Mouse (Mus musculus): ENCODE data around the gene Chd1. TPM values are rescaled to one million over a fixed set of nuclear protein-coding genes. Genes with fewer than 3 reads are reported as not detected.
A peak's percentile ranks its signal among the peaks of the same experiment; 100 is the strongest.

Gene Chd1
- total and polyA plus RNA-seq, 2 experiments = 2.5 to 17.2 TPM

- WGBS = 86% methylated on average over 8 of the region's 8 CpGs
- no peaks in the 10 kb centered on the region for H3K4me1 ChIP-seq (ENCODE audit: control insufficient read depth, insufficient read depth, low read length)
Observed at GRCm38 (mm10) chr17:15790716-15791115, 85.9 kb downstream of the Chd1 start.

GRCm38 (mm10) chr17:15799195-15799793 is 94.5 kb downstream of the Chd1 start:
- Histone ChIP-seq H3K4me3 (ENCODE audit: insufficient read depth, low read depth, low read length) (no peak overlapping the region), H3K27me3 (ENCODE audit: control insufficient read depth, insufficient read depth, low read length) (no peaks in the 10 kb centered on the region), H3K9ac (ENCODE audit: low read depth, low read length) (no peak overlapping the region), H3K27ac (replicated peaks; ENCODE audit: insufficient read depth, low read depth, low read length) (no peak overlapping the region), H3K79me2 (ENCODE audit: control insufficient read depth, insufficient read depth, low read length) (no peaks in the 10 kb centered on the region), H3K36me3 (ENCODE audit: control insufficient read depth, insufficient read depth, low read length) (no peaks in the 10 kb centered on the region), H3K4me1 (ENCODE audit: control insufficient read depth, insufficient read depth, low read length) (no peaks in the 10 kb centered on the region)
- TF ChIP-seq CTCF (IDR thresholded peaks at IDR 0.05; ENCODE audit: low read depth, low read length) (no peak), POLR2A (IDR thresholded peaks at IDR 0.05; ENCODE audit: extremely low read depth, insufficient read depth, low read length) (no peak)
- WGBS = 82% methylated on average over 3 of the region's 3 CpGs
- DNase-seq (ENCODE audit: extremely low read depth, low read depth, low spot score) = no peak

More at GRCm38 (mm10) chr17:15790716-15791115, 85.9 kb downstream of the Chd1 start:
- DNase-seq (ENCODE audit: extremely low read depth, low read depth, low spot score) = no peak
- no peaks in the 10 kb centered on the region for H3K36me3 ChIP-seq (ENCODE audit: control insufficient read depth, insufficient read depth, low read length)
- no peaks in the 10 kb centered on the region for H3K79me2 ChIP-seq (ENCODE audit: control insufficient read depth, insufficient read depth, low read length)
- H3K4me3 ChIP-seq (ENCODE audit: insufficient read depth, low read depth, low read length) = no peak overlapping the region
- H3K9ac ChIP-seq (ENCODE audit: low read depth, low read length) = no peak overlapping the region
- H3K27me3 ChIP-seq (ENCODE audit: control insufficient read depth, insufficient read depth, low read length) = peaks cover 3% of the 10 kb centered on the region; the same call in 1 of the 2 replicates
- H3K27ac ChIP-seq (replicated peaks; ENCODE audit: insufficient read depth, low read depth, low read length) = no peak overlapping the region
- TF ChIP-seq CTCF (IDR thresholded peaks at IDR 0.05; ENCODE audit: low read depth, low read length) (no peak), POLR2A (IDR thresholded peaks at IDR 0.05; ENCODE audit: extremely low read depth, insufficient read depth, low read length) (no peak)

DNA sequence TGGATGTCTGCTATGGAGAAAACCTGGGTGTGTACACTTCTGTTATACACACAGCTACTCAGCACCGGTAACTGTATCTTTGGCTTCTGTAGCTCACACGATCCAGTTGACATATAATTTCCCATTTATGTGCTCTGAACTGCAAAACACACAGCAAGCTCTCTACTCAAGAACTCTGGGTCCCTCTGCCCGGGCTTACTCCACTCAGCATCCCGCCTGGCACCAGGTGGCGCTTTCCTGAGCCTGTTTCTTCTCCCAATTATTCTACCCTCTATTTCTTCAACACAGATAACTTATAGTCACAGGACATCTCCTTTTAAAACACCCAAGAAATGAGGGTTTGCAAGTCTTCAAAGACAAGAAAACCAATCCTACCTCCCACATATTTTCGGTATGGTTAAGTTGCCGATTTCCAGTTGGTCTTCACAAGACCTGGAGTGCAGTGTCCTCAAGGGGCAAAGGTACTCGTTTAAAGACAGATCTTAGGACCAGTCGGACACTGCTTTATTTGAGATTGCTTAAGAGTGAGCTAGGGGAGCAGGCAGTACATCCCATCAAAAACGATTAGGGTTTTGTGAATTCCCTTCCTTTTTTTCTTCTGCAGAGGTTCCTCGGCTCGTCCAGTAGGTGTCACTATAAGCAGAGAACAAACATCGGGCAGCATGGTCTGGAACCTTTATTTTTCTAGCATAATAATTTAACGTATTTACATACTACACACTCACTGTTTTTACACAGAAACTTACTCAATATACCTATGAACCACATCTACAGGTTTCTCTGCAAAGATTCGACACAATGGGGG is 99.4 kb downstream of the Chd1 start:
- Histone ChIP-seq H3K4me1 (ENCODE audit: control insufficient read depth, insufficient read depth, low read length) (peaks cover 1% of the 10 kb centered on the region; the same call in 1 of the 2 replicates), H3K4me3 (ENCODE audit: insufficient read depth, low read depth, low read length) (no peak overlapping the region), H3K27me3 (ENCODE audit: control insufficient read depth, insufficient read depth, low read length) (no peaks in the 10 kb centered on the region), H3K36me3 (ENCODE audit: control insufficient read depth, insufficient read depth, low read length) (no peaks in the 10 kb centered on the region), H3K79me2 (ENCODE audit: control insufficient read depth, insufficient read depth, low read length) (no peaks in the 10 kb centered on the region), H3K27ac (replicated peaks; ENCODE audit: insufficient read depth, low read depth, low read length) (no peak overlapping the region), H3K9ac (ENCODE audit: low read depth, low read length) (no peak overlapping the region)
- WGBS = 42% methylated on average over 15 of the region's 15 CpGs
- DNase-seq (ENCODE audit: extremely low read depth, low read depth, low spot score) = no peak
- TF ChIP-seq POLR2A (IDR thresholded peaks at IDR 0.05; ENCODE audit: extremely low read depth, insufficient read depth, low read length) (no peak), CTCF (IDR thresholded peaks at IDR 0.05; ENCODE audit: low read depth, low read length) (peak; percentile 53; the same call in 1 of the 2 replicates)

DNA sequence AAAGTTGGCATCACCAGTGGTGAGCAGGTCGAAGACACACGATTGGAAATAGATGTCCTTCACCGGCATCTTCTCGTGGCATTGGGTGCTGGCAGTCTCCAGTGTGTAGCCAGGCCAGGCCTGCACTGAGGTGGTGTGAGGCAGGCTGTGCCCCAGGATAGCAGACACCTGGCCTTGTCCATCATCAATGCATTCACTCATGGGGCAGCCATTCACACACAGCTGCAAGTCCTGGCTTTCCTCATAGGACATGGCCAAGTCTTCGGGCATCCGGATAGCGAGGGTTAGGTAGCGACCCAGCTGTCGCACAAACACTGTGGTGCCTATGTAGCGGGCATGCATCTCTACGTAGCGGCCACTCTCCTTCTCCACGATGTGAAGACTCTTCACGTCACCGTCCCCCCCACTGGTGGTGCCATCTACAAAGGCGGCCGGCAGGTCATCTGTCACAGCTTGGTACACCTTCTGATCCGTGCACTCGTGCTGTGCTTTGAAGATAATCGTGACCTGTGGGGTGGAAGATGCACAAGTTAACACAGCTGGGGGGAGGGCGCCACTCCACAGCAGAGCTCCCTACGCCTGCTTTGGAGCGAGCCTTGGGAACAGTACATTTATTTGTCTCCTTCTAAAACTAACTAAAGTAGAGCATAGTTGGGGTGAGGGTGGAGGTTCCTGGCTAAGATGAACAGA is 102.7 kb downstream of the Chd1 start:
- Histone ChIP-seq H3K4me3 (ENCODE audit: insufficient read depth, low read depth, low read length) (no peak overlapping the region), H3K27me3 (ENCODE audit: control insufficient read depth, insufficient read depth, low read length) (no peaks in the 10 kb centered on the region), H3K4me1 (ENCODE audit: control insufficient read depth, insufficient read depth, low read length) (peaks cover 1% of the 10 kb centered on the region; the same call in 1 of the 2 replicates), H3K36me3 (ENCODE audit: control insufficient read depth, insufficient read depth, low read length) (no peaks in the 10 kb centered on the region), H3K79me2 (ENCODE audit: control insufficient read depth, insufficient read depth, low read length) (no peaks in the 10 kb centered on the region), H3K27ac (replicated peaks; ENCODE audit: insufficient read depth, low read depth, low read length) (no peak overlapping the region), H3K9ac (ENCODE audit: low read depth, low read length) (no peak overlapping the region)
- TF ChIP-seq POLR2A (IDR thresholded peaks at IDR 0.05; ENCODE audit: extremely low read depth, insufficient read depth, low read length) = no peak
- TF ChIP-seq CTCF (IDR thresholded peaks at IDR 0.05; ENCODE audit: low read depth, low read length) = no peak
- WGBS = 91% methylated on average over 23 of the region's 23 CpGs
- DNase-seq (ENCODE audit: extremely low read depth, low read depth, low spot score) = no peak

DNA sequence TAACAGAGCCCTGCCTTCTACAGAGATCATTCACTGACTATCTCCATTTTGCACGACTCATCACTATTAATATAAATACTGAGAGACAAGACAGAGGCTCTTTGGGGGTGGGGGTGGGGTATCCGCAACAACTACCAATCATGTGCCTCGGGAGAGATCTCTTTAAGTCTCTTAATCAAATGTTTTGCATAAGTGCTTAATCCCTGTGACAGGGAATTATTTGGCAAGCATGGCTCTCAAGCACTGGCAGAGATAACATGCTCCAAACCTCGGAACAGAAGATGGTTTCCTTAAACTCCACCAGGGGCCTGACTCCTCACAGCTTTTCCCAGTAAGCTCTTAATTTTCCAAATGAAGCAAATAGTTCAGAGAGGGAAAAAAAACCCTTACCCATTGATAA is 103.2 kb downstream of the Chd1 start:
- H3K27ac ChIP-seq (replicated peaks; ENCODE audit: insufficient read depth, low read depth, low read length) = no peak overlapping the region
- H3K36me3 ChIP-seq (ENCODE audit: control insufficient read depth, insufficient read depth, low read length) = no peaks in the 10 kb centered on the region
- no peak overlapping the region for H3K9ac ChIP-seq (ENCODE audit: low read depth, low read length)
- no peak for DNase-seq (ENCODE audit: extremely low read depth, low read depth, low spot score)
- H3K4me3 ChIP-seq (ENCODE audit: insufficient read depth, low read depth, low read length) = no peak overlapping the region
- TF ChIP-seq POLR2A (IDR thresholded peaks at IDR 0.05; ENCODE audit: extremely low read depth, insufficient read depth, low read length) (no peak), CTCF (IDR thresholded peaks at IDR 0.05; ENCODE audit: low read depth, low read length) (no peak)
- H3K4me1 ChIP-seq (ENCODE audit: control insufficient read depth, insufficient read depth, low read length) = peaks cover 1% of the 10 kb centered on the region; the same call in 1 of the 2 replicates
- no peaks in the 10 kb centered on the region for H3K27me3 ChIP-seq (ENCODE audit: control insufficient read depth, insufficient read depth, low read length)
- 61% methylated on average over 4 of the region's 4 CpGs for WGBS
- no peaks in the 10 kb centered on the region for H3K79me2 ChIP-seq (ENCODE audit: control insufficient read depth, insufficient read depth, low read length)

Data from liver, adult 2 months (tissue).